Mouse (Mus musculus) stomach, embryonic 15.5 days (tissue): ENCODE data around the gene Gm45717. TPM values are rescaled to one million over a fixed set of nuclear protein-coding genes. Genes with fewer than 3 reads are reported as not detected.
"Not testable (repeated sequence)": the region's sequence is repeated elsewhere in the genome, so short reads cannot be mapped to it uniquely, and the experiment has no call there.

ENCODE experiments used
- ATAC-seq: fragments of 200-750 bp; cut with Nextera tagmentation; 2 replicates; pipeline ENCODE4 v1.8.0; 2017; ENCODE audit warnings: low read depth, moderate number of reproducible peaks, moderate TSS enrichment; ENCODE audit not compliant: insufficient read depth, low FRiP score
- H3K27ac ChIP-seq: fragments of 300-500 bp; sonication (generic); 2 replicates; pipeline ENCODE4 v1.5.1; 2015; ENCODE audit warnings: mild to moderate bottlenecking, inconsistent platforms
- H3K27me3 ChIP-seq: fragments of 300-500 bp; sonication (generic); replicated peaks from 2 replicates; pipeline ENCODE4 v1.6.1; 2015; ENCODE audit warnings: inconsistent platforms
- H3K36me3 ChIP-seq: fragments of 300-500 bp; sonication (generic); 2 replicates; pipeline ENCODE4 v1.6.1; 2015; ENCODE audit warnings: inconsistent platforms
- H3K4me1 ChIP-seq: fragments of 300-500 bp; sonication (generic); 2 replicates; pipeline ENCODE4 v1.6.1; 2015; ENCODE audit warnings: inconsistent platforms
- H3K4me2 ChIP-seq: fragments of 300-500 bp; sonication (generic); 2 replicates; pipeline ENCODE4 v1.6.1; 2015; ENCODE audit warnings: mild to moderate bottlenecking, inconsistent platforms
- H3K4me3 ChIP-seq: fragments of 300-500 bp; sonication (generic); replicated peaks from 2 replicates; pipeline ENCODE4 v1.5.1; 2015; ENCODE audit warnings: inconsistent platforms
- H3K9ac ChIP-seq: fragments of 300-500 bp; sonication (generic); 2 replicates; pipeline ENCODE4 v1.6.1; 2015; ENCODE audit warnings: inconsistent platforms
- H3K9me3 ChIP-seq: fragments of 300-500 bp; sonication (generic); 2 replicates; pipeline ENCODE4 v1.6.1; 2016; ENCODE audit warnings: inconsistent platforms
- WGBS: fragments of 180-500 bp; shearing (Covaris S2); methylation state at CpG from one replicate; pipeline ENCODE4 v1.1.7; 2015; 5-methylcytosine and 5-hydroxymethylcytosine counted together
- polyA plus RNA-seq: library from polyadenylated mRNA; unstranded; fragments of >200 nt; fragmentation: Nextera tagmentation; extraction: Ambion mirVana; gene quantifications from 2 replicates; pipeline ENCODE4 v1.2.1, GENCODE M21; 2015

Gene Gm45717
- polyA plus RNA-seq, 1 experiment from 2014 or later, result 0.71 TPM

GRCm38 (mm10) chr7:140982971-140983370 is 27.2 kb upstream of the Gm45717 start:
- Histone ChIP-seq H3K27me3 (no peaks in the 10 kb centered on the region), H3K27ac (no peak overlapping the region), H3K36me3 (no peaks in the 10 kb centered on the region), H3K4me1 (no peaks in the 10 kb centered on the region), H3K9me3 (no peaks in the 10 kb centered on the region), H3K9ac (no peak overlapping the region), H3K4me3 (no peak overlapping the region), H3K4me2 (no peak overlapping the region)
- WGBS, result 85% methylated on average over 7 of the region's 7 CpGs
- ATAC-seq, result no peak

GRCm38 (mm10) chr7:140981704-140982103 is 26.0 kb upstream of the Gm45717 start:
- 85% methylated on average over 8 of the region's 8 CpGs for WGBS
- H3K4me3 ChIP-seq, result no peak overlapping the region
- ATAC-seq, result no peak

GRCm38 (mm10) chr7:140976720-140977119 is 21.0 kb upstream of the Gm45717 start:
- not testable (repeated sequence) for H3K27ac ChIP-seq, ATAC-seq, H3K36me3 ChIP-seq, H3K4me3 ChIP-seq, H3K9me3 ChIP-seq, H3K4me2 ChIP-seq, H3K9ac ChIP-seq, H3K27me3 ChIP-seq
- 79% methylated on average over 9 of the region's 9 CpGs for WGBS
- peaks cover 16% of the 10 kb centered on the region for H3K4me1 ChIP-seq

More at GRCm38 (mm10) chr7:140981704-140982103, 26.0 kb upstream of the Gm45717 start:
- Histone ChIP-seq H3K27ac (no peak overlapping the region), H3K36me3 (no peaks in the 10 kb centered on the region), H3K9me3 (no peaks in the 10 kb centered on the region), H3K27me3 (no peaks in the 10 kb centered on the region), H3K4me1 (no peaks in the 10 kb centered on the region), H3K9ac (no peak overlapping the region), H3K4me2 (no peak overlapping the region)

- Histone ChIP-seq H3K9ac (no peak overlapping the region), H3K27ac (0 out of 2 replicates have a peak overlapping the region, but pooled peaks have one; percentile 41), H3K4me3 (no peak overlapping the region), H3K4me1 (peaks cover 26% of the 10 kb centered on the region), H3K27me3 (no peaks in the 10 kb centered on the region), H3K36me3 (no peaks in the 10 kb centered on the region), H3K9me3 (no peaks in the 10 kb centered on the region), H3K4me2 (no peak overlapping the region)
- WGBS, result 44% methylated on average over 3 of the region's 3 CpGs
- no peak for ATAC-seq
Measured at GRCm38 (mm10) chr7:140975465-140975864, 19.7 kb upstream of the Gm45717 start.

GRCm38 (mm10) chr7:140974940-140975339 is 19.2 kb upstream of the Gm45717 start:
- H3K9me3 ChIP-seq, result no peaks in the 10 kb centered on the region
- no peak for ATAC-seq
- no peak overlapping the region for H3K4me3 ChIP-seq
- H3K4me2 ChIP-seq, result no peak overlapping the region
- 0 out of 2 replicates have a peak overlapping the region, but pooled peaks have one; percentile 41 for H3K27ac ChIP-seq
- H3K4me1 ChIP-seq, result peaks cover 31% of the 10 kb centered on the region
- WGBS, result 19% methylated on average over 9 of the region's 9 CpGs
- H3K9ac ChIP-seq, result no peak overlapping the region
- H3K36me3 ChIP-seq, result no peaks in the 10 kb centered on the region
- no peaks in the 10 kb centered on the region for H3K27me3 ChIP-seq

- no peak for ATAC-seq
- no peak overlapping the region for H3K4me3 ChIP-seq
- H3K9me3 ChIP-seq, result no peaks in the 10 kb centered on the region
- 38% methylated on average over 14 of the region's 14 CpGs for WGBS
- no peaks in the 10 kb centered on the region for H3K36me3 ChIP-seq
- no peak overlapping the region for H3K9ac ChIP-seq
- H3K4me1 ChIP-seq, result peaks cover 36% of the 10 kb centered on the region
- H3K27ac ChIP-seq, result peak overlapping the region; percentile 49
- H3K27me3 ChIP-seq, result no peaks in the 10 kb centered on the region
- no peak overlapping the region for H3K4me2 ChIP-seq
Measured at GRCm38 (mm10) chr7:140973396-140974165, 17.8 kb upstream of the Gm45717 start.

- WGBS, result 45% methylated on average over 8 of the region's 8 CpGs
- Histone ChIP-seq H3K9ac (no peak overlapping the region), H3K9me3 (no peaks in the 10 kb centered on the region), H3K4me3 (no peak overlapping the region), H3K4me1 (peaks cover 44% of the 10 kb centered on the region), H3K27ac (peak overlapping the region; percentile 93), H3K27me3 (no peaks in the 10 kb centered on the region), H3K4me2 (0 out of 2 replicates have a peak overlapping the region, but pooled peaks have one; percentile 14), H3K36me3 (no peaks in the 10 kb centered on the region)
- peak; percentile 61; the same call in 1 of the 2 replicates for ATAC-seq
Measured at GRCm38 (mm10) chr7:140971479-140972171, 15.9 kb upstream of the Gm45717 start.

GRCm38 (mm10) chr7:140970931-140971330 is 15.2 kb upstream of the Gm45717 start:
- WGBS, result 30% methylated on average over 7 of the region's 7 CpGs
- H3K27me3 ChIP-seq, result no peaks in the 10 kb centered on the region
- H3K4me2 ChIP-seq, result no peak overlapping the region
- H3K4me1 ChIP-seq, result peaks cover 44% of the 10 kb centered on the region
- H3K9me3 ChIP-seq, result no peaks in the 10 kb centered on the region
- H3K27ac ChIP-seq, result peak overlapping the region; percentile 93
- H3K36me3 ChIP-seq, result no peaks in the 10 kb centered on the region
- ATAC-seq, result no peak
- H3K9ac ChIP-seq, result no peak overlapping the region
- H3K4me3 ChIP-seq, result no peak overlapping the region

- not testable (repeated sequence) for H3K36me3 ChIP-seq, H3K27ac ChIP-seq, ATAC-seq, H3K27me3 ChIP-seq, H3K9ac ChIP-seq, H3K9me3 ChIP-seq
- WGBS, result 23% methylated on average over 3 of the region's 3 CpGs
- peaks cover 34% of the 10 kb centered on the region for H3K4me1 ChIP-seq
- H3K4me2 ChIP-seq, result peak overlapping the region; percentile 47
- peak overlapping the region; percentile 28 for H3K4me3 ChIP-seq
Measured at GRCm38 (mm10) chr7:140968710-140969109, 13.0 kb upstream of the Gm45717 start.

- Histone ChIP-seq H3K9ac (no peak overlapping the region), H3K4me2 (peak overlapping the region; percentile 47)
- 7% methylated on average over 14 of the region's 14 CpGs for WGBS
Measured at GRCm38 (mm10) chr7:140967862-140968591, 12.3 kb upstream of the Gm45717 start.

GRCm38 (mm10) chr7:140966921-140967320 is 11.2 kb upstream of the Gm45717 start, which contains the start of gene Ifitm1:
Ifitm1 (plus strand) TSS chr7:140967221.
- no peaks in the 10 kb centered on the region for H3K27me3 ChIP-seq
- H3K9me3 ChIP-seq, result no peaks in the 10 kb centered on the region
- peak within 1 kb of the TSS; percentile 78 for H3K27ac ChIP-seq
- H3K4me1 ChIP-seq, result peaks cover 28% of the 10 kb centered on the region
- 87% methylated on average over 4 of the region's 4 CpGs for WGBS
- ATAC-seq, result no peak
- H3K36me3 ChIP-seq, result no peaks in the 10 kb centered on the region
- peak within 1 kb of the TSS; percentile 47 for H3K4me2 ChIP-seq
- peak within 1 kb of the TSS; percentile 28 for H3K4me3 ChIP-seq
- no peak within 1 kb of the TSS for H3K9ac ChIP-seq

More at GRCm38 (mm10) chr7:140967862-140968591, 12.3 kb upstream of the Gm45717 start:
- ATAC-seq, result peak; percentile 74
- peaks cover 29% of the 10 kb centered on the region for H3K4me1 ChIP-seq
- H3K27me3 ChIP-seq, result no peaks in the 10 kb centered on the region
- H3K27ac ChIP-seq, result peak overlapping the region; percentile 78
- H3K36me3 ChIP-seq, result no peaks in the 10 kb centered on the region
- H3K9me3 ChIP-seq, result no peaks in the 10 kb centered on the region
- H3K4me3 ChIP-seq, result peak overlapping the region; percentile 28
